Mouse (Mus musculus): ENCODE results near the gene Eef2k. TPM values are rescaled to one million over a fixed set of nuclear protein-coding genes. Genes with fewer than 3 reads are reported as not detected.

Gene Eef2k
- polyA plus RNA-seq, 1 experiment from 2014 or later = 32.5 TPM

DNA sequence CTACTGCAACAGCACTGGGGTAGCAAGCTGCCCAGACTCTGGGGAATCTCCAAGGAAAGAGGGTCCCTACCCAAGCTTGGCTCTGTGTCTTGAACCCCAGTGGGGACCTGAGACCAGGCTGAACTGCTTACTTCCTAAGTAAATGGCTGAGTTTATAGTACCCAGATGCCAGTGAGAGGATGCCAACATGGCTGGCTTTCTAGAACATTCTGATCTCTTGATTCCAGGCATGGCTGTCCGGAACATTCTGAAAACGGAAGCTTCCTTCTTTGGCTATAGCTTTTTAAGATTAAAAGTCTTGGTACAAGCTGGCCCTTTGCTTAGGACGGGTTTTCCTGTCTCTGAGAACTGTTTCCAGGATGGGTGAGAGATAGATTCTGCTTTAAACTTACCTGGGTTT, 31.4 kb downstream of the Eef2k start:
- WGBS = 86% methylated on average over 3 of the region's 3 CpGs
- ATAC-seq (ENCODE audit: low FRiP score) = no peak
- Histone ChIP-seq H3K36me3 (no peaks in the 10 kb centered on the region), H3K4me3 (no peak overlapping the region), H3K9ac (no peak overlapping the region), H3K27me3 (no peaks in the 10 kb centered on the region), H3K4me1 (peaks cover 9% of the 10 kb centered on the region; the same call in 1 of the 2 replicates), H3K27ac (no peak overlapping the region), H3K4me2 (replicated peaks) (no peak overlapping the region), H3K9me3 (replicated peaks) (no peaks in the 10 kb centered on the region)

DNA sequence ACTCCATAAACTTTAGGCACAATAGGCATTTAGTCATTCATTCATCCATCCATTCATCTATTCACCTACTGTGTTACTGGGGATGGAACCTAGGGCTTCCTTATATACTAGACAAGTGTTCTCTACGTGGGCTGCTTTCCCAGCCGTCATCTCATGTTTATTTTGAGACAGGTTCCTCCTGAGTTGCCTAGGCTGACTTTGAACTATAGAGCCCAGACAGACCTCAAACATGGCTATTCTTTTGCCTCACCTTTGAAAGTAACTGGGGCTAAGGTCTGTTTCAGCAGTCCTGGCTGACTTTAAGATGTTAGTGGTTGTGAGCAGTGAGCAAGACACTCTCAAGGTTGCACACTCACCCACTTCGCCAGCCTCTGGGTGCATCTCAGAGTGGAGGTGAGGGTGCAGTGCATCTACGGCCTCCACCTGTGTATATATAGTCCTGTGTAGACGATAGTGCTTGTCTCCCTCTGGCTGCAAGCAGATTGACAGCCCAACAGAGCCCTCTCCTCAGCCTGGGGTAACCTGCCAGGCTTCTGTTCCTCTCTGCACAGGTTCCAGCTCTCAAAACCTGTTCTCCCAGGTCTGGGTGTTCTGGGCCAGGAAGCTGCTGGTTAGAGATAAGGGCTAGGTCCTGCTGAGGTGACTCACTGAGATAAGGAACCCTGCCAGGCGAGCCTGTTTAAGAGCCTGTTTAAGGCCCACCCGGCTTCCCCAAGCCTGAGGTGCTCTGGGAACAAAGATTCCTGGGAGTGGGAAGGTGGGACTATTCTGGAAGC, 32.3 kb downstream of the Eef2k start:
- WGBS = 80% methylated on average over 7 of the region's 7 CpGs
- ATAC-seq (ENCODE audit: low FRiP score) = no peak
- H3K27ac ChIP-seq = no peak overlapping the region

DNA sequence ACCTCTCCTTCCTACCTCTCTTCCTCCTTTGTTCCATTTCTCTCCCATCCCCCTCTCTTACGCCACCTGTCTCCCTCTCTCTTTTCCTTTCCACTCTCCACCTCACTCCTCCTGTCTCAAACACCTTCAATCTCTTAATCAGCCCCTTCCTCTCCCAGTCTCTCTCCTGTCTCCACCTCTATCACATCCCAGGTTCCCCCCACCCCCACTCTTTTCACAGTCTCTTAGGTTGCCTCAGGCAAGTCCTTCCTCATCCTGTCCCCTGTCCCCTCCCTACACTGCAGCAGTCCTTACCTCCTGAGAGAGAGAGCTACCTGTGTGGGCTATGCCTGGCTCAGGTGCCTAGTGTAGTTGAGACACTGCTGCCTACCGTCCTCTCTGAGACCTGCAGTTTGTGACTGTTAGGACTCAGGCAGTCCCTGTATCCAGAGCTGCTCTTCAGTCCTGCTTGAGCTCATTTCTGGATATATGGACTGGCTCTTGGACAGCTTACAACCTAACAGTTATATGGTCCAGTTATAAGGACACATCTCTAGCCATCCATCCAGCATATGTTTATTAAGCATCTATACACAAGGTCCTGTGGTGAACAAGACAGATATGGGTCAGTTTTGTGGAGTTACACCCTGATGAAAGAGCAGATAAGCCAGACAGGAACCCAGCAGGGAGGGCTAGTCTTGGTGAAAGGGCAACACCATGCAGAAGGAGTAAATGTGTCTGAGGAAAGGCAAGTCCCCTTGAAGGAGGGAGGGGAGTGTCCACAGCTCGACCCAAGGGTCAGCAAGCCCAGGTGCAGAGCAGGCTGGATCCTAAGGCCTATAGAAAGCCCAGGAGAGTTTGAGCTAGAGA, 33.1 kb downstream of the Eef2k start:
- Histone ChIP-seq H3K36me3 (peaks cover 11% of the 10 kb centered on the region), H3K9ac (no peak overlapping the region), H3K4me3 (no peak overlapping the region), H3K4me1 (peaks cover 3% of the 10 kb centered on the region; the same call in 1 of the 2 replicates), H3K27ac (no peak overlapping the region), H3K27me3 (no peaks in the 10 kb centered on the region), H3K4me2 (replicated peaks) (no peak overlapping the region), H3K9me3 (replicated peaks) (no peaks in the 10 kb centered on the region)
- 66% methylated on average over 3 of the region's 3 CpGs for WGBS
- no peak for ATAC-seq (ENCODE audit: low FRiP score)

More for the DNA sequence above, 32.3 kb downstream of the Eef2k start:
- H3K4me1 ChIP-seq = peaks cover 6% of the 10 kb centered on the region; the same call in 1 of the 2 replicates
- H3K9ac ChIP-seq = no peak overlapping the region
- H3K4me2 ChIP-seq (replicated peaks) = no peak overlapping the region
- no peaks in the 10 kb centered on the region for H3K27me3 ChIP-seq
- H3K9me3 ChIP-seq (replicated peaks) = no peaks in the 10 kb centered on the region
- H3K36me3 ChIP-seq = peaks cover 3% of the 10 kb centered on the region; the same call in 1 of the 2 replicates
- no peak overlapping the region for H3K4me3 ChIP-seq

DNA sequence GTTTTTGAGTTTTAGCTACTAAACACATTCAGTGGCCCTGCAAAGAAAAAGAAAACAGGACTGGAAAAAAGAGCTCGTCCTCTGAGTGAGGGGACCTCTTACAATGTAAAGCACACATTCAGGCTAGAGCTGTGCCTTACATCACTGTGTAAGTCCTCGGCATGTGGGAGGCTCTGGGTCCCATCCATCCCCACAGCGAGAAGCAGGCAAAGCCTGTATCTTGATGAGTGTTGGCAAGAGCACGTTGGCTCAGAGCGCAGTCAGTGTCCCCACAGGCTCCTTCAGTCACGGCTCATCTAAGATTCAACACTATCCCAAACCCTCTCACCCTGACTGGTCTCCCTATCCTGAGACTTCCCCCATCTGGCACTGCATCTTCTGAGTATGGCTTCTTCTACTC, 35.6 kb downstream of the Eef2k start:
- no peak overlapping the region for H3K4me3 ChIP-seq
- no peaks in the 10 kb centered on the region for H3K27me3 ChIP-seq
- H3K4me1 ChIP-seq = no peaks in the 10 kb centered on the region
- ATAC-seq (ENCODE audit: low FRiP score) = no peak
- H3K9ac ChIP-seq = no peak overlapping the region
- no peak overlapping the region for H3K27ac ChIP-seq
- no peaks in the 10 kb centered on the region for H3K9me3 ChIP-seq (replicated peaks)
- WGBS = 76% methylated on average over 6 of the region's 6 CpGs
- H3K4me2 ChIP-seq (replicated peaks) = no peak overlapping the region
- H3K36me3 ChIP-seq = peaks cover 12% of the 10 kb centered on the region

DNA sequence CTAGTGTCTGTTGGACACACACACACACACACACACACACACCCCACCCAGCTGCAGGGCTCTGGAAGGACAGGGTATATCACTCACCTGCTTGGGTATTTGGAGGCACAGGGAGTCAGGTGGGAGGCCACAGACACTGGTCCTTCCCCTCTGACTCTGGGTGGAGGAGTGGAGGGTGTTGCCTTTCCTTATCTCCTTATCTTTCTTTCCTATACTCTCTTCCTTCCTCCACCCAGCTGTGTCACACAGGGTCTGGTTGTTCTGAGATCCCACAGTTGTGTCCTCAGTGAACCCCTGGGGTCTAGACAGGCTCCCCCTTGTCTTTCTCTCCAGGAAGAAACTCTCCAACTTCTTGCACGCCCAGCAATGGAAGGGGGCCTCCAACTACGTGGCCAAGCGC, 37.3 kb downstream of the Eef2k start:
- WGBS = 86% methylated on average over 3 of the region's 3 CpGs
- ATAC-seq (ENCODE audit: low FRiP score) = no peak
- no peak overlapping the region for H3K4me2 ChIP-seq (replicated peaks)
- peaks cover 23% of the 10 kb centered on the region for H3K36me3 ChIP-seq
- no peak overlapping the region for H3K9ac ChIP-seq
- H3K4me3 ChIP-seq = no peak overlapping the region
- no peaks in the 10 kb centered on the region for H3K27me3 ChIP-seq
- no peaks in the 10 kb centered on the region for H3K4me1 ChIP-seq
- no peak overlapping the region for H3K27ac ChIP-seq
- H3K9me3 ChIP-seq (replicated peaks) = no peaks in the 10 kb centered on the region

DNA sequence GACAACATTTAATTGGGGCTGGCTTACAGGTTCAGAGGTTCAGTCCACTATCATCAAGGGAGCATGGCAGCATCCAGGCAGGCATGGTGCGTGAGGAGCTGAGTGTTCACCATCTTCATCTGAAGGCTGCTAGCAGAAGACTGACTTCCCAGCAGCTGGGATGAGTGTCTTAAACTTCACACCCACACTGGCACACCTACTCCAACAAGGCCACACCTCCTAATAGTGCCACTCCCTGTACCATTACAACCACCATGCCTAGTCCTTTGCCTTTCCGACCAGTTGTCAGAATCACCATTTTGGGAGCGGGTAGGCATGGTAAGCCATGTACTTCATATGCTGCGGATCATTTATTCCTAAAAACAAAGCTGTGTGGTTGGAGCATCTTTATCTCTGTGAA, 38.1 kb downstream of the Eef2k start:
- ATAC-seq (ENCODE audit: low FRiP score) = no peak
- Histone ChIP-seq H3K9me3 (replicated peaks) (no peaks in the 10 kb centered on the region), H3K4me3 (no peak overlapping the region), H3K27me3 (no peaks in the 10 kb centered on the region), H3K36me3 (peaks cover 31% of the 10 kb centered on the region), H3K4me2 (replicated peaks) (no peak overlapping the region), H3K4me1 (no peaks in the 10 kb centered on the region), H3K9ac (no peak overlapping the region), H3K27ac (no peak overlapping the region)
- WGBS = 97% methylated on average over 4 of the region's 4 CpGs

DNA sequence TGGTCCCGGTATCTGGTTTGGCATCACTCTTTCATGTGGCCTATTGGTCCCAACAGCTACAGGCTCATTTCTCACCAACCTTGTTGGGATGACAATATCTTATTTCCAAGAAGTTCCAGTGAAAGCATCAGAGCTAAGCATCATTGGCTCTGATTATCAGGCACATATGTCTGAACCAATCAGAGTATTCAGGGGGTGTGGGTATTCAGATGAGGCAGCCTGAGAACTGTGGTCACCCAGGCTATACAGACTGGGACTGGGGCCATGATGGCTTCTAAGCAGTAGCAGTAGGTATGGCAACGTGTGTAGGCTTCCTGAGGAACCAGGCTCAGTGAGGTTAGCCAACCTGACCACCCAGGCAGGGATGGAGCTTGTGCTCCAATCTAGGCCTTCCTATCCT, 38.8 kb downstream of the Eef2k start:
- Histone ChIP-seq H3K4me1 (no peaks in the 10 kb centered on the region), H3K36me3 (peaks cover 32% of the 10 kb centered on the region), H3K9ac (no peak overlapping the region), H3K4me2 (replicated peaks) (no peak overlapping the region), H3K9me3 (replicated peaks) (no peaks in the 10 kb centered on the region), H3K4me3 (no peak overlapping the region), H3K27ac (no peak overlapping the region), H3K27me3 (no peaks in the 10 kb centered on the region)
- ATAC-seq (ENCODE audit: low FRiP score) = no peak
- WGBS = 61% methylated on average over 2 of the region's 2 CpGs

DNA sequence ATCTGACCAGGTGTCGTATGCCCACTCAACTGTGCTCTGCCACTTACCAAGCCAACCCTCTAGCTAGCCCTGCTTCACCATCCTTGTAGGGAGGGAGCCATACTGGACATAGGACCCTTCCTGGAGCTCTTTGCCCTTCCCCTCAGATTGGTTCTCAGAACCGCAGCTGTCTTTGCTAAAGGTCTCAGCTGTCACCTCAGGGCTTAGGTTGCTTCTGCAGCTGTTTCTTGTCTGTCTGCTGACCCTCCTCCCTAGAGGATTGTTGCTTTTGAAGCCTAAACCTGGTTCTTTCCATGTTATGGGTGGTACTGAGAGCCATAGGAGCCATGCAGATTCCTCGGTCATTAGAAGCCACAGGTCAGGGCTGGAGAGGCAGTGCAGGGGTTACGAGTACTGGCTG, 40.0 kb downstream of the Eef2k start:
- Histone ChIP-seq H3K27ac (no peak overlapping the region), H3K9ac (no peak overlapping the region), H3K27me3 (no peaks in the 10 kb centered on the region), H3K4me3 (no peak overlapping the region), H3K4me2 (replicated peaks) (no peak overlapping the region), H3K4me1 (no peaks in the 10 kb centered on the region), H3K36me3 (peaks cover 40% of the 10 kb centered on the region), H3K9me3 (replicated peaks) (no peaks in the 10 kb centered on the region)
- no peak for ATAC-seq (ENCODE audit: low FRiP score)
- WGBS = 81% methylated on average over 4 of the region's 4 CpGs

DNA sequence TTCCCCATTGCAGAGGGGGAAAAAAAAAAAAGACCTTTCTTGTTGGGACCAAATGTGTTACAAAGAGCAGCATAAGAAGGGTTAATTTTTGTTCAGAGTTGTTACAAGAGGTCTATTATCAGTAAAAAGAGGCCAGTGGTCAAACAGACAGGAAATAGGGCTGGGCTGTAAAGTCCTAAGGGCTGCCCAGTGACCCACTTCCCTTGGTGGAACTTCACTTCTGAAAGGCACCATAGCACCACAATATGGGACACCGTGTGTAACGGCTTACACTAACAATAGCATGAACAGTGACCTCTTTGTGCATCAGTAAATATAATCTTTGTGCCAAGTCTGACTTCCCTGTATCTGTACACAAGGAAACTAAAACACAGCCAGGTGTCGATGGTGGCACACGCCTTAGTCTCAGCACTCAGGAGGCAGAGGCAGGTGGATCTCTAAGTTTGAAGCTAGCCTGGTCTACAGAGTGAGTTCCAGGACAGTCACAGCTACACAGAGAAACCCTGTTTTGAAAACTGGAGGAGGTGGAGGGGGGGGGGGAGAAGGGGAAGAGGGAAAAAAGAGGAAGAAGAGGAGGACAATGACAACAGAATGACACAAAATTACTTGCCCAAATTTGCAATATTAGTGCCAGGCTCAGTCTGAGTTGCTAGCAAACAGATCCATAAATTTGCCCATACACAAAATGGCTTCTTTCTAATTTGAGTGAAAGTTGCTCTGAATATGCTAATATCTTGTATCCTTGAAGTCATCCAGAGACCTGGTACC, 41.1 kb downstream of the Eef2k start:
- 88% methylated on average over 4 of the region's 4 CpGs for WGBS

DNA sequence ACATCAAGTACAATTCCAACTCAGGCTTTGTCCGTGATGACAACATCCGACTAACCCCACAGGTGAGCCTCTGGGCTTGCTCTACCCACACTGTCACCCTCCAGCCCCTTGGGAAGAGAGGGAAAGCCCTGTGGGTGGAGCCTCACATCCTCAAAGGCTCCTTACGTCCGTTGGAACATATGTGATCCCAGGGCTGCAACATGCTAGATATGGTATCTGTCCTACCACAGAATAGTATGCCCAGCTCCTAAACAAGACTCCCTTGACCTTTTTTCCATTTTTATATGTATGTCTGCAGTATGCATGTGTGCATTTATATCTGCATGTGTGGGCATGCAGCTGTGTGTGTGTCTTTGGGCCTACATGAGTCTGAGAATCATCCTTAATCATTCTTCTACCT, 42.1 kb downstream of the Eef2k start:
- Histone ChIP-seq H3K4me2 (replicated peaks) (no peak overlapping the region), H3K27ac (no peak overlapping the region), H3K9ac (no peak overlapping the region), H3K4me3 (no peak overlapping the region), H3K4me1 (no peaks in the 10 kb centered on the region), H3K9me3 (replicated peaks) (no peaks in the 10 kb centered on the region), H3K27me3 (no peaks in the 10 kb centered on the region), H3K36me3 (peaks cover 43% of the 10 kb centered on the region)
- 91% methylated on average over 4 of the region's 4 CpGs for WGBS
- ATAC-seq (ENCODE audit: low FRiP score) = no peak

More for the DNA sequence above, 41.1 kb downstream of the Eef2k start:
- ATAC-seq (ENCODE audit: low FRiP score) = no peak
- no peak overlapping the region for H3K4me3 ChIP-seq
- H3K9ac ChIP-seq = no peak overlapping the region
- no peaks in the 10 kb centered on the region for H3K4me1 ChIP-seq
- no peak overlapping the region for H3K4me2 ChIP-seq (replicated peaks)
- H3K27ac ChIP-seq = no peak overlapping the region
- H3K9me3 ChIP-seq (replicated peaks) = no peaks in the 10 kb centered on the region
- H3K36me3 ChIP-seq = peaks cover 40% of the 10 kb centered on the region
- no peaks in the 10 kb centered on the region for H3K27me3 ChIP-seq

DNA sequence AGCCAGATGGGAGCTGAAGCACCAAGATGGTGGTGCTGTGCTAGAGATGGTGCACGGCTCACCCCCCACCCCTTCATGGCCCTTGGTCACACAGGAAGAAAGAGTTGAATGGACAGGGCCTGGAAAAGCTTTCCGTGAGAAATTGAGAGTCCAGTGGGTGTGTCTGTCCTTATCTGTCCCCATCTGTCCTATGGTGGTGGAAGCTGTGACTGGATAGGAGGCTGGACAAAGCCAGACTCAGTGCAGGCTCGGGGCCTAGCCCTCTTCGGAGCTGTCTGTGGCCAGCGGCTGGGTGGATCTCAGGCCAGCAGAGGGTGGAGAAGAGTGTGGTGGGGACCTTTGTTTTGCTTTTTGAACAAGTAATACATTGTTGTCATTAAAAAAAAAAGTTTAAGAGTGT, 50.5 kb downstream of the Eef2k start:
- Histone ChIP-seq H3K9ac (no peak overlapping the region), H3K27ac (no peak overlapping the region), H3K36me3 (peaks cover 18% of the 10 kb centered on the region; the same call in 1 of the 2 replicates), H3K4me1 (no peaks in the 10 kb centered on the region), H3K4me2 (replicated peaks) (no peak overlapping the region), H3K9me3 (replicated peaks) (no peaks in the 10 kb centered on the region), H3K27me3 (no peaks in the 10 kb centered on the region), H3K4me3 (no peak overlapping the region)
- ATAC-seq (ENCODE audit: low FRiP score) = no peak
- WGBS = 78% methylated on average over 5 of the region's 5 CpGs

DNA sequence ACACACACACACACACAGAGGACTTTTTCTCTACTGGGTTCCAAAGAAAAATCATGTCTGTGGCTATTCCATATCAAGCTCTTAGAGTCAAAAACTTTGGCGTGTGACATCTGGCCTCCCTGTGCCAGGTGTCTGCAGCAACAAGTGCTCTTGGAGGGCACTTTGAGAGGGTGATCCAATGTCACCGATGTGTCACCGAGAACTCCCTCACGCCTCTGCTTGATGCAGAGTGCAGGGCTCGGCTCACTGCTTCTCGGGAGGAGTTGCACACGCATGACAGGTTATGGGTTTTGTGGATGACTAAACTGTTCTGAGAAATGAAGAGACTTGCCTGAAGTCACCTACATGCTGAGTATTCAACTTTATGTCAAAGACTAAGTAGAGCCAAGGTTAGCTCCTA, 54.4 kb downstream of the Eef2k start:
- Histone ChIP-seq H3K9ac (no peak overlapping the region), H3K36me3 (peaks cover 17% of the 10 kb centered on the region), H3K9me3 (replicated peaks) (no peaks in the 10 kb centered on the region), H3K4me3 (no peak overlapping the region), H3K4me2 (replicated peaks) (no peak overlapping the region), H3K27me3 (no peaks in the 10 kb centered on the region), H3K27ac (no peak overlapping the region), H3K4me1 (peaks cover 2% of the 10 kb centered on the region; the same call in 1 of the 2 replicates)
- WGBS = 92% methylated on average over 7 of the region's 7 CpGs
- no peak for ATAC-seq (ENCODE audit: low FRiP score)
